Mouse (Mus musculus) kidney, embryonic 14.5 days (tissue): Measurements from ENCODE around the gene Rab5c. TPM values are rescaled to one million over a fixed set of nuclear protein-coding genes. Genes with fewer than 3 reads are reported as not detected.

Experiments used
- ATAC-seq: fragments of 200-750 bp; cut with Nextera tagmentation; 2 replicates; pipeline ENCODE4 v1.8.0; 2017; ENCODE audit warnings: moderate number of reproducible peaks, mild to moderate bottlenecking, moderate TSS enrichment, moderate library complexity; ENCODE audit not compliant: low FRiP score, low TSS enrichment
- H3K27ac ChIP-seq: fragments of 300-500 bp; sonication (generic); 2 replicates; pipeline ENCODE4 v1.5.1; 2014; ENCODE audit warnings: low read depth, mild to moderate bottlenecking, low read length, moderate library complexity, mixed read lengths
- H3K27me3 ChIP-seq: fragments of 300-500 bp; sonication (generic); 2 replicates; pipeline ENCODE4 v1.6.1; 2014; ENCODE audit warnings: mild to moderate bottlenecking, low read length; ENCODE audit not compliant: control insufficient read depth, insufficient read depth
- H3K36me3 ChIP-seq: fragments of 300-500 bp; sonication (generic); 2 replicates; pipeline ENCODE4 v1.6.1; 2014; ENCODE audit warnings: low read length, mixed read lengths; ENCODE audit not compliant: control insufficient read depth, insufficient read depth
- H3K4me1 ChIP-seq: fragments of 300-500 bp; sonication (generic); 2 replicates; pipeline ENCODE4 v1.6.1; 2014; ENCODE audit warnings: low read length, mixed read lengths; ENCODE audit not compliant: control insufficient read depth, insufficient read depth
- H3K4me2 ChIP-seq: fragments of 300-500 bp; sonication (generic); replicated peaks from 2 replicates; pipeline ENCODE4 v1.6.1; 2014; ENCODE audit warnings: low read depth, mild to moderate bottlenecking, low read length
- H3K4me3 ChIP-seq: fragments of 300-500 bp; sonication (generic); 2 replicates; pipeline ENCODE4 v1.5.1; 2014; ENCODE audit warnings: mild to moderate bottlenecking, low read length
- H3K9ac ChIP-seq: fragments of 300-500 bp; sonication (generic); 2 replicates; pipeline ENCODE4 v1.6.1; 2014; ENCODE audit warnings: low read depth, mild to moderate bottlenecking, low read length, moderate library complexity
- H3K9me3 ChIP-seq: fragments of 300-500 bp; sonication (generic); 2 replicates; pipeline ENCODE4 v1.6.1; 2016; ENCODE audit warnings: low read length; ENCODE audit not compliant: control insufficient read depth
- WGBS: fragments of 180-500 bp; shearing (Covaris S2); extraction: QIAGEN DNeasy Blood & Tissue Kit; methylation state at CpG from one replicate; pipeline ENCODE4 v1.1.7; 2014; 5-methylcytosine and 5-hydroxymethylcytosine counted together
- polyA plus RNA-seq: library from polyadenylated mRNA; unstranded; fragments of >200 nt; fragmentation: Nextera tagmentation; extraction: Ambion mirVana; gene quantifications from 2 replicates; pipeline ENCODE4 v1.2.1, GENCODE M21; 2014

The Rab5c gene
- polyA plus RNA-seq, 1 experiment from 2014 or later: 46.8 TPM

DNA sequence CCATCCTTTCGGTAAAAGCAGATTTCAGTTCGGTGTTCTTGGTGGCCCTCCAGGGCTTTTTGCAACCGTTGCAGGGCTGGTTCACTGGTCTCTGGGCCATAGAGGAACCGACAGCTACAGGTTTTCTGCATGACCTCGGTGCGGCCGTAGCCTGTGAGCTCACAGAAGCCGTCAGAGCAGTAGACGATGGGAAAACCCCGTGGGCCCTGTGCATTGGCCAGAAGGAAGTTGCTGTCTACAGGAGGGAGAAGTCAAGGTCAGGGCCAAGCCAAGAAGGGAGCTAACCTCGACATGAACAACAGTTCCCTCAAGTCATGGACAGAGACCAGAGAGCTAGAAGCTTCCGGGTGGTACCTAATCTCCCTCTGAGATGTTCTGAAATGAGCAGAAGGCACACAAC, 19.6 kb upstream of the Rab5c start:
- no peak overlapping the region for H3K4me3 ChIP-seq
- no peak overlapping the region for H3K9ac ChIP-seq
- H3K4me2 ChIP-seq: no peak overlapping the region
- H3K36me3 ChIP-seq: no peaks in the 10 kb centered on the region
- H3K27ac ChIP-seq: no peak overlapping the region
- no peaks in the 10 kb centered on the region for H3K9me3 ChIP-seq
- 85% methylated on average over 12 of the region's 12 CpGs for WGBS
- no peak for ATAC-seq
- H3K27me3 ChIP-seq: peaks cover 21% of the 10 kb centered on the region
- H3K4me1 ChIP-seq: peaks cover 6% of the 10 kb centered on the region; the same call in 1 of the 2 replicates

DNA sequence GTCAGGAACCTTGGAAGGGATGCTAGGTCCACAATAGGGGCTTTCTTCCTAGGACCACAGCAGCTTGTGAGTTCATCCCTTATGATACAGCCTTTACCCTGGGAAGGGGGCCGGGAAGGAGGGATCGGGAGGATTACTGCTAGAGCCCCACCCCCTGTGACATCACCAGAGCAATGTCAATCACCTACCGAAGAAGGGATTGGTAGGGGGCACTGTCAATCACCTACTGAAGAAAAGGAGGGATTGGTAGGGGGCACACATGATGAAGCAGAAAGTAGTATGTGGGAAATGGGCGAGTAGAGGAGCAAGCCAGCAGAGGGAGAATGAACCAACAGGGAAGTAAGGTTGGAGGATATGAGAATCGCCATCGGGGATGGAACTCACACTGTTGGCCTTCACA, 18.5 kb upstream of the Rab5c start:
- H3K9me3 ChIP-seq: no peaks in the 10 kb centered on the region
- H3K9ac ChIP-seq: no peak overlapping the region
- no peak for ATAC-seq
- no peak overlapping the region for H3K27ac ChIP-seq
- WGBS: 68% methylated on average over 6 of the region's 6 CpGs
- H3K4me3 ChIP-seq: no peak overlapping the region
- peaks cover 21% of the 10 kb centered on the region for H3K27me3 ChIP-seq
- peaks cover 6% of the 10 kb centered on the region; the same call in 1 of the 2 replicates for H3K4me1 ChIP-seq
- no peak overlapping the region for H3K4me2 ChIP-seq
- no peaks in the 10 kb centered on the region for H3K36me3 ChIP-seq

DNA sequence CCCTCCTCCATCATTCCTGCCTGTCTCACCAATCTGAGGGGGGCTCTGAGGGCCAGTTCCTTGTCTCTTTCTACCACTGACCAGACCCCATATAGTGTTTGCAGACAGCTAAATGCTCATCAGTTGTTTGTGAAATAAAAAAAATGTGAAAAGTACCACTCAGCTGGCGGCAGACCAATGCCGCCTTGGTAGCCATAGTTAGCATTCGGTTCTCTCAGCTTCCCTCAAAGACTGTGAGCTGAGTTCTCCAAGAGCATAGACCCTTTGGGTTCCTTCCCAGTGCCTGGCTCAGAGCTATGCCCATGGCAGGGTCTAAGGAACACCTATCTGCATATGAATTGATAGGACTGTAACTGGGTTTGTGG, 16.7 kb upstream of the Rab5c start:
- no peak for ATAC-seq
- 92% methylated on average over 3 of the region's 3 CpGs for WGBS
- Histone ChIP-seq H3K4me3 (no peak overlapping the region), H3K27me3 (peaks cover 19% of the 10 kb centered on the region), H3K4me2 (no peak overlapping the region), H3K27ac (no peak overlapping the region), H3K9ac (no peak overlapping the region), H3K4me1 (peaks cover 4% of the 10 kb centered on the region; the same call in 1 of the 2 replicates), H3K36me3 (no peaks in the 10 kb centered on the region), H3K9me3 (no peaks in the 10 kb centered on the region)

DNA sequence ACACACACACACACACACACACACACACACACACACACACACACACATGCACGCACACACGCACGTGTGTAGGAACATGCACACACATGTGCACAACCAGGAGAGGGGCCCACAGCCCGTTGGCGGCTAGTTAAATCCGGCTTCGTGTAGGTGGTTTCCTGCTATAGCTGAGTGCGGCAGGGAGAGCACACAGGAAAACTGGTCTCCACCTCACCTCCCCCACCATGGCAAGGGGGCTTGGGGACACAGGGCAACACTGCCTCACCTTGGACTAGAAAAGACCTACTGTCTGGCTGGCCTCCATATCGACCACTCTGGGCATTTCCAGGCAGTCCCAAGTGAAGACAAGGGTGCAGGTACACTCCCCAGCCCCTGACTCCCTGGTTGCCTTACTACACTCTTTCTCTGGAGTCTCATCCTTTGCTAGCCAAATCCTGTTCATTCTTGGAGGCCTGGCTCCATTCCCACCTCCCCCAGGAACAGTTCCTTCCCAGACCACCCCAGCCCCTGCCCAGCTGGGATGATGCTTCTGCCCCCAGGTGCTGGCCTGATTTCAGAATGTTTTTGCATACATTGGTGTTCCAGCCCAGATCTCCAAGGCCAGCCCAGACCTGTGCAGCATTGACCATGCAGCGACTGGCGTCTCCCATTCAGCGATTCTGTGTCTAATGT, 16.1 kb upstream of the Rab5c start:
- Histone ChIP-seq H3K36me3 (no peaks in the 10 kb centered on the region), H3K9ac (no peak overlapping the region), H3K27me3 (peaks cover 18% of the 10 kb centered on the region), H3K4me2 (no peak overlapping the region), H3K9me3 (no peaks in the 10 kb centered on the region), H3K4me1 (no peaks in the 10 kb centered on the region), H3K4me3 (no peak overlapping the region), H3K27ac (no peak overlapping the region)
- WGBS: 85% methylated on average over 9 of the region's 12 CpGs
- no peak for ATAC-seq

DNA sequence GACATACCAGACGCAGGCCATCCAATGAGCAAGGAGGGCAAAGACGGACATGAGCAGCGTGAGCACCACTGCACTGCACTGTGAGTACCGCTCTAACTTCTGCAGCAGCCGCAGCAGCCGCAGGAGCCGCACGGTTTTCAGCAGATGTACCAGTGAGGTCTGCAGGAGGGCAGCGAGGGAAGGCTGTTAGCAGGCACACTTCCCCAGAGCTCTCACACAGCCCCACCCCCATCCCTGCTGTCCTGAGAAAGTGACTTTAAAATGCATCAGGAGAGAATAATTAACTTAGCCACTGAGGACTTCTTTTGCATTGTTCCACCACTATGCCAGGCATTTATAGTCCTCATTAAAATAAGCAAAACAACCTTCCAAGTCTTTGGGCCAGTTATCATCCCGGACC, 14.3 kb upstream of the Rab5c start:
- Histone ChIP-seq H3K9me3 (no peaks in the 10 kb centered on the region), H3K4me3 (no peak overlapping the region), H3K4me2 (no peak overlapping the region), H3K27ac (no peak overlapping the region), H3K4me1 (no peaks in the 10 kb centered on the region), H3K27me3 (peaks cover 12% of the 10 kb centered on the region; the same call in 1 of the 2 replicates), H3K36me3 (no peaks in the 10 kb centered on the region), H3K9ac (no peak overlapping the region)
- no peak for ATAC-seq
- 20% methylated on average over 10 of the region's 10 CpGs for WGBS

DNA sequence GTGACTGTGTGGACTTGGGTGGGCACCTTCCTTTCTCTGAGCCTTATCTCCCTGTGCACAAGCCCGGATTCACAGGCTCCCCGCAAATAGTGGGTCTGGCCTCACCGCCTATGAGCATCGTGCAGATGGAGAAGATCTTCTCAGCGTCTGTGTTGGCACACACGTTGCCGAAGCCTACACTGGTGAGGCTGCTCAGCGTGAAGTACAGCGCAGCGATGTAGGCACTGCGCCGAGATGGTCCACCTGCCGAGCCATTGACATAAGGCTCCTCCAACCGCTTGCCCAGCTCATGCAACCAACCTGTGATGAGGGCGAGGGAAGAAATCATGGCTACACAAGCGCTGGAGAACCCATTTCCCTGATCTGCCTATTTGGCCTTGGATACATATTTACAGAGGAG, 12.1 kb upstream of the Rab5c start:
- Histone ChIP-seq H3K4me2 (no peak overlapping the region), H3K9me3 (no peaks in the 10 kb centered on the region), H3K4me1 (no peaks in the 10 kb centered on the region), H3K36me3 (no peaks in the 10 kb centered on the region), H3K4me3 (no peak overlapping the region), H3K27me3 (peaks cover 12% of the 10 kb centered on the region; the same call in 1 of the 2 replicates), H3K27ac (no peak overlapping the region), H3K9ac (no peak overlapping the region)
- no peak for ATAC-seq
- WGBS: 87% methylated on average over 16 of the region's 16 CpGs

DNA sequence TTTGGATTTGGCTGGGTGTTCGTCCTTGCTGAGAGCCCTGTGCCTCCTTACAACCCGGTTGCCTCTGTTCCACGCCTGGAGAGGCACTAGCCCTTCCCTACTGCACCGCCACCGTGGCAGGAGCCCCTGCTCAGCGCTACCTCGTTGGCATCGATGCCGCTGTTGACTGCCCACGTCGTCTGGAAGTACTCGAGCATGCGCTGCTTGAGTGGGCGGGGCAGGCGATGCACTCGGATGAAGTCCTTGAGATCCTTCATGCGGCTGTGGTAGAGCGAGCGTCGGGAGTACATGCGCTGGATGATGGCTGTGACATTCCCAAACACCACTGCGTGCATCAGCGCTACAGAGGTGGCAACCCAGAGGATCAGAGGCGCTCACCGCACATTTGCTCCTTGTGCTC, 11.5 kb upstream of the Rab5c start:
- WGBS: 43% methylated on average over 25 of the region's 25 CpGs
- no peaks in the 10 kb centered on the region for H3K4me1 ChIP-seq
- peaks cover 12% of the 10 kb centered on the region; the same call in 1 of the 2 replicates for H3K27me3 ChIP-seq

DNA sequence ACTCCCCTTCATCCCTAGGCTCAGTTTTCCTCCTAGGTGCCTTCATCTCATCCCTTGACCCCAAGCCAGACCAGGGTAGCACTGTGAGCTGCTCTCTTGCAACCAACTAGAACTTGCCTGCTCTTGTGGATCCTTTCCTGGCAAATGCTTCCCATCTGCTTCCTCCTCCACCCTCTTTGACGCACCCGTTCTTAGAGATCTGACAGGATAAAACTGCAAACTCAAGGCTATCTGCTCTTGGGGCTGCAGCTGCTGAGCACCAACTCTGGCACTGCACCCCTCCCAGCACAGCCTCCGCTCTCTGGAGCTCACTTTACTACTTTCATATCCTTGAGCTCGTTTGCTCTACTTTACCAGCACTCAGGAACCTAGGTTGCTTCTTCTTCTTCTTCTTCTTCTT, 10.6 kb upstream of the Rab5c start:
- H3K36me3 ChIP-seq: no peaks in the 10 kb centered on the region
- no peak overlapping the region for H3K4me2 ChIP-seq
- no peaks in the 10 kb centered on the region for H3K9me3 ChIP-seq
- H3K4me3 ChIP-seq: no peak overlapping the region
- peaks cover 12% of the 10 kb centered on the region; the same call in 1 of the 2 replicates for H3K27me3 ChIP-seq
- no peaks in the 10 kb centered on the region for H3K4me1 ChIP-seq
- 77% methylated on average over 4 of the region's 4 CpGs for WGBS
- H3K9ac ChIP-seq: no peak overlapping the region
- H3K27ac ChIP-seq: no peak overlapping the region
- ATAC-seq: no peak

More for the DNA sequence above, 11.5 kb upstream of the Rab5c start:
- Histone ChIP-seq H3K9me3 (no peaks in the 10 kb centered on the region), H3K4me3 (no peak overlapping the region), H3K9ac (no peak overlapping the region), H3K36me3 (no peaks in the 10 kb centered on the region), H3K4me2 (no peak overlapping the region), H3K27ac (no peak overlapping the region)
- ATAC-seq: no peak

DNA sequence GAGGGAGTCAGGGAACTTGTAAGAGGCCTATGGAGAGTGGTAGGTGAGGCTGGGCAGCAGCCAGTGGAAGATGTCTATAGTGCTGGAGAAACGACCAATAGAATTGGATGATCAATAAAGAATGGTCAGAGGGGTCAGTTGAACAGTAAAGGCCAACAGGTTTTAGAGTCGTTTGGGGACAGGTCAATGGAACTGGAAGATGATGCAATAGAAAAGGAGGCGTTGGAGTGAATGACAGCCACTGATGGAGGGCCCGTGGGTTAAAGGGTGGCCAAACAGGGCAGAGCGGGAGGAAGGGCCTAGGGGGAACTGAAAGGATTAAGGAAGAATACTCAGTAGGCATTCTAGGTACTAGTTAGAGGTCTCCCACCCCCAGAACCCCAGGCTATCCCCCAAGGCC, 9.1 kb upstream of the Rab5c start:
- H3K36me3 ChIP-seq: no peaks in the 10 kb centered on the region
- no peak overlapping the region for H3K4me3 ChIP-seq
- 59% methylated on average over 5 of the region's 5 CpGs for WGBS
- H3K9ac ChIP-seq: no peak overlapping the region
- H3K9me3 ChIP-seq: no peaks in the 10 kb centered on the region
- no peak for ATAC-seq
- H3K27ac ChIP-seq: no peak overlapping the region
- H3K27me3 ChIP-seq: peaks cover 12% of the 10 kb centered on the region; the same call in 1 of the 2 replicates
- no peak overlapping the region for H3K4me2 ChIP-seq
- no peaks in the 10 kb centered on the region for H3K4me1 ChIP-seq
